Mouse (Mus musculus) MEL (cell line): ENCODE results near the gene Hexim1.
A peak's percentile ranks its signal among the peaks of the same experiment; 100 is the strongest.

Experiments used
- CTCF ChIP-seq, 3 experiments: IDR thresholded peaks in 2 of 3; conservative IDR thresholded peaks in 1 of 3; 2 replicates each; pipeline ENCODE4 v1.5.1; 2011 to 2012; ENCODE audit warnings: low read length in 3 of 3, low read depth in 2 of 3, mild to moderate bottlenecking in 2 of 3, improper control_type of control experiment in 1 of 3, inconsistent platforms in 1 of 3, mixed read lengths in 1 of 3, moderate library complexity in 1 of 3; ENCODE audit not compliant: control insufficient read depth in 1 of 3, insufficient read depth in 1 of 3, poor library complexity in 1 of 3, severe bottlenecking in 1 of 3
- EP300 ChIP-seq, 2 experiments: IDR thresholded peaks; 2 replicates each; pipeline ENCODE4 v1.6.1; 2011; ENCODE audit warnings: improper control_type of control experiment in 2 of 2, low read length in 2 of 2, low read depth in 1 of 2, mild to moderate bottlenecking in 1 of 2
- GATA1 ChIP-seq: IDR thresholded peaks from 2 replicates; pipeline ENCODE4 v1.6.1; 2011; ENCODE audit warnings: low read depth, low read length, improper control_type of control experiment
- MEF2A ChIP-seq: IDR thresholded peaks from 2 replicates; pipeline ENCODE4 v1.6.1; 2014; ENCODE audit warnings: low read depth, mild to moderate bottlenecking, inconsistent platforms, low read length, improper control_type of control experiment; ENCODE audit not compliant: poor library complexity, insufficient replicate concordance, severe bottlenecking; ENCODE audit errors: extremely low read depth
- MXI1 ChIP-seq: IDR thresholded peaks from 2 replicates; pipeline ENCODE4 v1.6.1; 2011; ENCODE audit warnings: mild to moderate bottlenecking, low read depth, low read length, improper control_type of control experiment
- POLR2A ChIP-seq, 2 experiments: IDR thresholded peaks; 2 replicates each; pipeline ENCODE4 v1.6.1; 2011 to 2012; ENCODE audit warnings: low read length in 2 of 2, mild to moderate bottlenecking in 2 of 2, control low read depth in 1 of 2, improper control_type of control experiment in 1 of 2, low read depth in 1 of 2, moderate library complexity in 1 of 2; ENCODE audit not compliant: control insufficient read depth in 1 of 2, insufficient read depth in 1 of 2, poor library complexity in 1 of 2
- SMC3 ChIP-seq: IDR thresholded peaks from 2 replicates; pipeline ENCODE4 v1.6.1; 2011; ENCODE audit warnings: low read depth, low read length, improper control_type of control experiment
- TAL1 ChIP-seq: IDR thresholded peaks from 2 replicates; pipeline ENCODE4 v1.6.1; 2012; ENCODE audit warnings: mild to moderate bottlenecking, inconsistent platforms, low read length, moderate library complexity, mixed read lengths
- USF1 ChIP-seq: IDR thresholded peaks from 2 replicates; pipeline ENCODE4 v1.6.1; 2014; ENCODE audit warnings: low read depth, mild to moderate bottlenecking, inconsistent platforms, low read length, improper control_type of control experiment, moderate library complexity
- ZKSCAN1 ChIP-seq: IDR thresholded peaks from 2 replicates; pipeline ENCODE4 v1.6.1; 2012; ENCODE audit warnings: low read depth, mild to moderate bottlenecking, inconsistent platforms, low read length, improper control_type of control experiment, moderate library complexity
- ZMIZ1 ChIP-seq: IDR thresholded peaks from 2 replicates; pipeline ENCODE4 v1.6.1; 2012; ENCODE audit warnings: low read depth, mild to moderate bottlenecking, inconsistent platforms, low read length, improper control_type of control experiment, moderate library complexity

DNA sequence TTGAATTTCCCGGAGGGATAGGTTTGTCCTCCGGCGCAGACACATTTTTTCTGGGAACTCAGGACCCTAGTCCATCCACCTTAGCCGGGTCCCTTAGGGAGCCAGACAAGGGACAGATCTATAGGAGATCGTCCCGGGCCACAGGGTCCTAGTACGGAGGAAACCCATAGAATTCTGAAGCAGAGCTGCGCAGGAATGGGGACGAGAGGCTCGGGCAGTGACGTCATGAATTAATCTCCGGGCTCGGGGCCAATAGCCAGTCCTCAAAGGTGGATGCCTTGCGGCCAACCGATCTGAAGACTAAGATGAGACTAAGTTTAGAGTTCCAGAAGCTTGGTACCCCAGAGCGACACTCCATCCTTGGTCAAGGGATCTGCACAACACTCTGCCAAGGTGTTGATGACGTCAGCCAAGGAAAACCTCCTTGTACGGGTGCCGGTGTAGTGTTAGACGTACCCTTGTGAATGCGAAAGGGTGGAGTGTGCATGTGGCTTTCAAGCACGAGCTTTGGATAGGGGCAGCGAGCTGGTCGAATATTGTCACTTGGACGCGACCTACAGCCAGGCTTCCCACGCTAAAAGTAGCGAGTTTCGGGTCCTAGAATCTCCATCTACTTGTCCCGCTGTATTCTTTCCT is 14.0 kb upstream of the Hexim1 start:
- peak in 1 of 3 experiments; percentile 2; a peak in 1 of 6 replicates for TF ChIP-seq CTCF (IDR thresholded peaks at IDR 0.05 in 2 of 3, conservative IDR thresholded peaks at IDR 0.05 in 1 of 3; ENCODE audit: control insufficient read depth in 1 of 3, insufficient read depth in 1 of 3, low read depth in 2 of 3, low read length in 3 of 3, poor library complexity in 1 of 3, severe bottlenecking in 1 of 3)
- TF ChIP-seq EP300 (IDR thresholded peaks at IDR 0.05; ENCODE audit: low read depth in 1 of 2, low read length in 2 of 2) = no peak; a peak in 1 of 4 replicates
- peak in 1 of 2 experiments; percentile 10; a peak in 1 of 4 replicates for TF ChIP-seq POLR2A (IDR thresholded peaks at IDR 0.05; ENCODE audit: control insufficient read depth in 1 of 2, insufficient read depth in 1 of 2, low read depth in 1 of 2, low read length in 2 of 2, poor library complexity in 1 of 2)
- TF ChIP-seq SMC3 = no peak
- TF ChIP-seq MEF2A = no peak
- peak; percentile 32; the same call in 1 of the 2 replicates for TF ChIP-seq USF1
- TF ChIP-seq ZKSCAN1 = no peak
- no peak for TF ChIP-seq TAL1
- peak; percentile 58; the same call in 1 of the 2 replicates for TF ChIP-seq ZMIZ1
- peak; percentile 82 for TF ChIP-seq MXI1
- peak; percentile 36; the same call in 1 of the 2 replicates for TF ChIP-seq GATA1
